Mouse (Mus musculus) gastrocnemius, postnatal 14 days (tissue): ENCODE measurements around the gene Hoxb8. TPM values are rescaled to one million over a fixed set of nuclear protein-coding genes. Genes with fewer than 3 reads are reported as not detected.

ENCODE experiments used
- DNase-seq: peaks from one replicate; pipeline ENCODE4 v3.0.0; 2021; ENCODE audit warnings: mixed read lengths
- intact Hi-C: fragments of 180-260 bp; cut with DNase I; formaldehyde crosslinking; loops from one replicate; pipeline ENCODE4 v1.15.1; 2025; ENCODE audit warnings: low total_unique reads
- long read RNA-seq, 2 experiments: library from polyadenylated mRNA; stranded (forward); transcript quantifications; one replicate each; pipeline ENCODE4 v2.0.0; 2021
- total RNA-seq, 2 experiments: library from RNA; stranded (reverse); gene quantifications; 2 replicates each; pipeline ENCODE4 v1.2.3; 2021

Hoxb8 gene
- total RNA-seq, result under 1 TPM; 0.71 to 0.74 TPM
- long read RNA-seq, experiment 1, result 0 reads
- long read RNA-seq, experiment 2, result 0 reads

DNA sequence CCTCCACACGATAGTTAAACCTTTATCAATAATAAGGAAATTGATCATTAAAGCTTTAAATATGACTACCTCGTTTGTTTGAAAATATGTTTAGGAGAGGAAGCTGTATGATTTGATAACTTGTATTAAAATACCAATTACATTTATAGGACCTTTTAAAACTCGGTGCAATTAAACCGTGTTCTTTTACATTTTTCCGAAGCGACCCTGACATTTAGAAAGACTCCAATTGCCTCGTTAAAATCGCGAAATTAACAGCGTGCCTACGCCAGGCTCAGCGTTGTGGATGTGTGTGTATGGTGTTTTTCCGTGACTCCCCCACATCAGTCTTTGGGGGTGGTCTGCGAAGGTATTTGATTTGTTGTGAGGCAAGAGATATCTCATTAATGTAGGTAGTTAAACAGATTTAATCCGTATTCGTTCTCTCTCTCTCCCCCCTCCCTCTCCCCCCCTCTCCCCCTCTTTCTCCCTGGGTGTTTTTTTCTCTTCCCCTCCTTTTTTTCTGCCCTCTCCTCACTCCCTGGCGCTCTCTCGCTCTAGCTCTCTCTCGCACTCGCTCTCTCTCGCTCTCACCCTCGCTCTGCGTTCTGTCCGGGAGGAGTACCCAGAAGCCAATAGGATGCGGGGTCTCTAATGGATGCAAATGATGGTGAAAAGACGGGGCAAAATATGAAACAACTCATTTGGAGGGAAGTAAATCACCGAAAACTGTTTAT is at the start of gene Hoxb8:
Hoxb8 (plus strand) TSS at position 51 of the 716 bp plus-strand sequence.
- intact Hi-C loops, result loop anchor here (5.0 kb wide), 1 partner anchor 580 kb away; no protein-coding TSS in a partner anchor
- no peak for DNase-seq

DNA sequence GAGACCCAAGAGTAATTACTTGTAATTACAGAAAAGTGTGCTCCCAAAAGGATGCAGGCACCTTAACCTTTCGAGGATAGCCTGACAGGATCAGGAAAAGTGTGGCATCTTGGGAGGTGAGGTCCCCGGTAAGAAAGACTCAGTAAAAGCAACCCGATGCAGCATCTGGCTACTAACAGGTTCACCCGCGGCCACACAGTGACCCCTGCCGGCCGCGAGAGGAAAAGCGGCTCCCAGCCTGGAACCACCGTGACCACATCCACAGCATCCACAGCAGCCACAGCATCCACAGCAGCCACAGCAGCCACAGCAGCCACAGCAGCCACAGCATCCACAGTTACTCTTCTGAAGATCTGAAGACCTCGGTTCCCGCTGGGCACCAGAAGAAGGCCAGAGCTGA is 46.8 kb upstream of the Hoxb8 start:
- DNase-seq, result peak; percentile 30
- intact Hi-C loops, result loop anchor here (2.0 kb wide), 1 partner anchor 90 kb away; no protein-coding TSS in a partner anchor

DNA sequence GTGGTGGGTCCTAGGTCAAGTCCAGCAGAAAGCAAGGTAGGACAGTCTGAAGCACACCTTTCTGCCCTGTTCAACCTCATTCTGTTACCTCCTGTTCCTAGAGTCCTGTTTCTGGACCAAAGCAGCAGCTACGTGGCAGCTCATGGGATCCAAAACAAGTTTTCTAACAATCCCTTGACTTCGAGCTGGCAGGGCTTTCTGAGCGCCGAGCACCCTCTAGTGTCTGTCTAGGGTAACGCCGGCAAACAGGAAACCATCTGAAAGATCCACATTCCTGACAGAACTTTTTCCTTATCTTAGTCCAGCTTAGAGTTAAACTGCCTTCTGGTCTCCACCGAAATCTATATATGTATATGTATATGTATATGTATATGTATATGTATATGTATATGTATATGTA is 41.5 kb upstream of the Hoxb8 start:
- intact Hi-C loops, result no loop called here
- DNase-seq, result peak; percentile 32

- intact Hi-C loops, result no loop called here
- DNase-seq, result no peak
Observed at GRCm38 (mm10) chr11:96250901-96251300, 30.8 kb upstream of the Hoxb8 start.

DNA sequence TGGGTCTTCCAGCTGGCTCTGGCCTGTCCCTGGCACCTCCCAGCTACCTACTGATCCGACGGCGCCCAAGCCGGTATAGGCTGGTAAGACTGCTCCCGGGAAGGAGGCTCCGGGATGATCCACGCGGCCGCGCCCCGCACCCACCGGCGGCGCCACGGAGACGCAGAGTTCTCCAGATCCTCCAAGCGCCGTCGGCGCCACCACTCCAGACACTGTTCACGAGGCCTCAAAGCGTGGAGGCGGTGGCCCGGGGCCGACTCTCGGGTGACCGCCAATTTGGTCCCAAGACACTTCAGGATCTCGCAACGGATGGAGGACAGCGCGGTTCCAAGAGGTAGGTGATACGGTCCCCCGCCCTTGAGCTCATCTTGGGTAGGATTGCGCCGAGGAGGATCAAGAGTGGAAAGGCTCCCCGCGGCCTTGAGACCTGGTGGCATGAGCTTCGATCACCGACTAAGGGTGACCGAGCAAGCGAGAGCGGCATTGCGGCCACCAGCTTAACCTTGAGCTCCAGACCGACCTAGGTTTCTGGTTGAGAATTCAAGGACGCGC is 30.1 kb upstream of the Hoxb8 start:
- intact Hi-C loops, result no loop called here
- DNase-seq, result no peak

- intact Hi-C loops, result no loop called here
- no peak for DNase-seq
Observed at GRCm38 (mm10) chr11:96252541-96253120, 29.1 kb upstream of the Hoxb8 start.

DNA sequence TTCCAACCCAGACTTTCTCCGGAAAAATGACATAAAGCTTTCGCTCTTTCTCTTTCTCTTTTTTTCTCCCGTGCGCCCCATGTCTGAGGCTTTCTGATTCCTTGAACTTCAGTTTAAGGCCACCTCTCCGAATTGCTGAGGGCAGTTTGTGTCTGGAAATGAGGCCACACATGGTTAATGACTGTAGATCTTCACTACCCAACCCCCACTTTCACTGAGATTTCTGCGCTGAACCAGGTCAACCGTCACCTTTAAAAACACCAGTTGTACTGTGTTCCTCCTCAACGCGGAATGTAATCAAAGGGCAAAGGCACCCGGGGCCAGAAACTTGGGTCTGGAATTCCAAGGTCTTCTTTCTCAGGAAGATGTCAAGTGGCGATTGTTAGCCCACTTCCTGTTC is 27.5 kb upstream of the Hoxb8 start:
- DNase-seq, result no peak
- intact Hi-C loops, result no loop called here

- DNase-seq, result no peak
- intact Hi-C loops, result no loop called here
Observed at GRCm38 (mm10) chr11:96255111-96255995, 26.4 kb upstream of the Hoxb8 start.

DNA sequence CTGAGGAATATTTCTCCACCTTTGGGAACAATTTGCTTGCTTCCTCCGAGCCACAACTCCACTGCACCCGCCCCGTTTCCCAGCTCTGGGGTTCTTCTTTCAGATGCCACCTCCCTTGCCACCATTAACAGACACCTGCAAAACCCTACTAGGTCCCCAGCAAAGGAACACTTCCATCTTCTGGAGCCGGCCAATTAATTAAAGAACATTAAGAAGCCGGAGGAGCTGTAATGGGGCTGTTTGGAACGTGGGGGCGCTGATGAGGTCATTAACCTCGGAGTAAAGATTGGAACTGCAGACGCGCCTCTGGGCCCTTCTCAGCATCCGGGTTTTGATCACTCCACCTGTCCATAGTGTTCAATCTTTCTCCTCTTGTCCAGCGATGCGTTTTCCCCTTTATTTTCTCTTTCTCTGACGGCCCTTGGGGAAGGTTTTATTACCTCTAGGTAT is 25.7 kb upstream of the Hoxb8 start:
- intact Hi-C loops, result no loop called here

DNA sequence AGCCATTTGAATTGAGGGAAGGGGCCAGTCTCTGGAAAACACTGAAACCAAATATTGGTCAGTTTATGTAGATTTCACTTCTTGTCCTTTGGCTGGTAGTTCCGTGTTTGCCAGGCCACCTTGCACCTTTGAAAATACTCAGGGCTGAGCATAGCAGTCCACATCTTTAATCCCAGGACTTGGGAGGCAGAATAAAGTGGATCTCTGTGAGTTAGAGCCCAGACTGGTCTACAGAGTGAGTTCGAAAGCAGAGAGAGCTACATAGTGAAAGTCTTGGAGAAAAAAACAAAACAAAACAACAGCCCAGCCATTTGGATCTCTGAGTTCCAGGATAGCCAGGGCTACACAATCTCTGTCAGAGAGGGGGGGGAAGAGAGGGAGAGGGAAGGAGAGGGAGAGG is 24.6 kb upstream of the Hoxb8 start:
- DNase-seq, result no peak
- intact Hi-C loops, result no loop called here

More for the DNA sequence above, 25.7 kb upstream of the Hoxb8 start:
- DNase-seq, result no peak

GRCm38 (mm10) chr11:96259038-96259437 is 22.7 kb upstream of the Hoxb8 start:
- intact Hi-C loops, result no loop called here
- no peak for DNase-seq

GRCm38 (mm10) chr11:96259511-96259910 is 22.2 kb upstream of the Hoxb8 start:
- no peak for DNase-seq
- intact Hi-C loops, result no loop called here

- DNase-seq, result no peak
- intact Hi-C loops, result no loop called here
Observed at GRCm38 (mm10) chr11:96260310-96260970, 21.3 kb upstream of the Hoxb8 start.

DNA sequence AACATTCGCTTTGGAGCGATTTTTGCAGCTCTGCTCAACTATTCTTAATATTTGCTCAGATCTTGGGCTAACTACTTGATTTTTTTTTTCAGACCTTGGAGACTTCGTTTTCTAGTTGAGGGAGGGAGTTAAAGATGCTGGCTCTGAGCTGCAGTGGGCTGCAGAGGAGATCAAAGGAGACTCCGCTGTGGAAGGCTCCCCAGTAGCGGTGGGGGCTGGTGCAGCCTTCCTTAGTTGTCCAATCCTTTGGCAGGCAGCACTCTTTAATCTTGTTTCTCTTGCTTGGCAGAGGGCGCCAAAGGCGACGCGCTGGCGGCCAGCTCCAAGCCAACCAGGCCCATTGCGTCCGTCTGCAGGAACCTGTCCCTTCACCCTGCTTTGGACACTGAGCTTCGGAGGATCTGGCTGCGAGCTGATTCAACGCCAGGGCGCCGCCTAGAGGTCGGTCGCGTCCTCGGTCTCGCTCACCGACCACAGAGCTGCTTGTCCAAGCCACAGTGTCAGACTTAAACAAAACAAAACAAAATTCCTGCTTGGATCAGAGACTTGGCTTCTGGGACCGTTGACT is 20.3 kb upstream of the Hoxb8 start:
- intact Hi-C loops, result no loop called here
- DNase-seq, result peak; percentile 61

DNA sequence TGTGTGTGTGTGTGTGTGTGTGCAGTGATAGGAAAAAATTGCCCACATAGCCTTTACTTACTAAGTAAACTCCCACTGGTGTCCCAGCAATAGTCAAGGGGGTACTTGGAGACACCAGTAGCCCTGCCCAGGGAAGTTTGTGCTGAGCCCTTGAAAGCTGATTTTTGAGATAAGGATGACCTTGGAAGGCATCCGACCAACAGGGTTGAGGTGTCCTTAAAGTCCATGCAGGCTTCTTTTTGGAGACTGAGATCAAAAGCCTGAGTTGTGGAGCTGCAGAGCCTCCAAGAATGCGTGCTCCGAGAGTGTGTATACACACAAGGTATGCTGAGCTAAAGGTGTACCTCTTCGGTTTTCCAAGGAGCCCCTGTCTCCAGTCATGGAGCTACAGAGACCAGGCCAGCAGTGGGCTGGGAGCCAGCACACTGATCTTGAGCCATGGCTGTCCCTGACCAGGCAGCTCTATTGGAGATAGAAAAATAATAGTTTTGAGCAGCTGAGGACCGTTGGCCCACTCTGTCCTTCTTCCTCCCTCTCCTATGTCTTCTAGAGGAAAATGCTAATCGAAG is 19.4 kb upstream of the Hoxb8 start:
- DNase-seq, result no peak
- intact Hi-C loops, result no loop called here

- DNase-seq, result no peak
- intact Hi-C loops, result no loop called here
Observed at GRCm38 (mm10) chr11:96263636-96264389, 17.9 kb upstream of the Hoxb8 start.

DNA sequence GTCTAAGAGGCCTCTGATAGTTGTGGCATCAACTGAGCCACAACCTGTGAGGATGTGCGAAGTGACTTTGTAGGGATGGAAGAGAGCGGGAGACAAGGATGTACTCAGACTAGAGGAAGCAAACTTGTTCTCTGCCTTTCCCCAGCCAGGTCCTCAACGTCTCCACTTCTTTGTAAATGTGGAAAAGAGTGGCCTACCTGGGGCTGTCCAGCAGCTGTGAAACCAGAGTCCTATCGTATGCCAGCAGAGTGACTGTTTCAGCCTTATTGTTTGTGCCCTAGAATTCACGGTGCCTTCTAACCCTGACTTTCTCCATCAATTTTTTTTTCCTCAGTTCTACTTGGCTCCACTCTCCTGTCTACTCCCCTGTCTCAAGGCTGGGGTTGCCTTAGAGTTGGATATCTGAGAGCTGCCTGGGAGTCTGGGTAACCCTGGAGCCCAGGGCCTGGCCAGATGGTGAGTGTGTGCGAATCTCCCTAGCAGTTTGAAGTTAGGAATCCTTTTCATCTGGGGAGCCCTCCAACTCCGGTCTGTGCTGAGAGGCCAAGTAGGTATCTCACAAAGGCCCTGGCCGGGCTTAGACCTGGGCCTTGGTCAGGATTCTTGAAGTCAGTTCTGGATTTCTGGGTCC is 17.2 kb upstream of the Hoxb8 start:
- DNase-seq, result no peak
- intact Hi-C loops, result no loop called here

DNA sequence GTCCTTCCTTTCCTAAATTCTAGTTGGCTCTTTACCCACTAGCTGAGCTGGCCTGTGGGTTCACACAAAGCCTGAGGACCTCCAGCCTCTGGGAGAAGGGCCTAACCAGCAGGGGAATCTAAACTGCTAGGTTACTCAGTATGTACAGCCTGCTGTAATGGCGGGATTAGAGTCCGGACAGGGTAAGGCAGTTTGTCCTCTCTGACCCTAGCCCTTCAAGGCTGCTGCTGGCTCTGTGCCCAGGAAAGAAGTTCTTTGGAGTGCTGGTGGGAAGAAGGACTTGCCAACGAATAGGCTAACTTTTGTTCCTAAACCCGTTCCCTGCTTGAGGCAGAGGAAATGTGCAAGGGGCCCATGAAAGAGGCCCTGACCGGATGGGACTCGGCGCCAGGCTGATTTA is 15.8 kb upstream of the Hoxb8 start:
- no peak for DNase-seq
- intact Hi-C loops, result no loop called here
